Mouse (Mus musculus) midbrain, embryonic 13.5 days (tissue): ENCODE measurements at regions not wholly inside any gene's neighbourhood (a gene's known extent, or its start where the extent isn't known, plus 50 kb on each side); places are given as distances from the start of the nearest gene placed in this dataset.

Experiments used
- ATAC-seq: fragments of 200-750 bp; cut with Nextera tagmentation; 2 replicates; pipeline ENCODE4 v1.8.0; 2017; ENCODE audit warnings: mild to moderate bottlenecking, moderate TSS enrichment, moderate library complexity
- H3K27ac ChIP-seq: fragments of 300-500 bp; sonication (generic); 2 replicates; pipeline ENCODE4 v1.5.1; 2015; ENCODE audit warnings: inconsistent platforms, mild to moderate bottlenecking, moderate library complexity
- H3K27me3 ChIP-seq: fragments of 300-500 bp; sonication (generic); 2 replicates; pipeline ENCODE4 v1.6.1; 2015; ENCODE audit warnings: mild to moderate bottlenecking, inconsistent platforms
- H3K36me3 ChIP-seq: fragments of 300-500 bp; sonication (generic); 2 replicates; pipeline ENCODE4 v1.6.1; 2015; ENCODE audit warnings: mild to moderate bottlenecking, inconsistent platforms
- H3K4me1 ChIP-seq: fragments of 300-500 bp; sonication (generic); replicated peaks from 2 replicates; pipeline ENCODE4 v1.6.1; 2015; ENCODE audit warnings: inconsistent platforms
- H3K4me2 ChIP-seq: fragments of 300-500 bp; sonication (generic); replicated peaks from 2 replicates; pipeline ENCODE4 v1.6.1; 2015; ENCODE audit warnings: moderate library complexity, mild to moderate bottlenecking, inconsistent platforms
- H3K4me3 ChIP-seq: fragments of 300-500 bp; sonication (generic); replicated peaks from 2 replicates; pipeline ENCODE4 v1.5.1; 2015; ENCODE audit warnings: mild to moderate bottlenecking, inconsistent platforms
- H3K9ac ChIP-seq: fragments of 300-500 bp; sonication (generic); replicated peaks from 2 replicates; pipeline ENCODE4 v1.6.1; 2015; ENCODE audit warnings: mild to moderate bottlenecking, inconsistent platforms
- H3K9me3 ChIP-seq: fragments of 300-500 bp; sonication (generic); 2 replicates; pipeline ENCODE4 v1.6.1; 2016; ENCODE audit warnings: mild to moderate bottlenecking, inconsistent platforms
- WGBS: fragments of 180-500 bp; shearing (Covaris S2); methylation state at CpG from one replicate; pipeline ENCODE4 v1.1.7; 2015; 5-methylcytosine and 5-hydroxymethylcytosine counted together

DNA sequence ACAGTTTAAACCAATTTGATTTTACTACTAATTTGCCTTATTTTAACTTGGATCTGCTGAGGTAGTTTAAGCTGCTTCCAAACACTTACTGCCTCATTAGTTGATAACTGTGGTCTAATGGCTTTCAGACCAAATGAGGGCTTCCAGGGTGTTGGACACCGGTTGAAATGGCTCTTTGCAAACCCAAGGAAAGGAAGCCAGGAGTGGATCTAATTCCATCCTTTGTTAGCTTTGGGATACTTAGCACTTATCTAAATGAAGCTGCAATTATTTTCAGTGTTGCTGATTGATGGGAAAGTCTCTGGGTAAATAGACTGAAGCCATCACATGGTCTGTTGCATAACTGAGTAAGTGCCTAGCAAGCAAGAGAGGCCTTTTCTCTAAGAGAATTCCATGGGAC, 148.4 kb upstream of the Sel1l start:
- H3K9me3 ChIP-seq, result no peaks in the 10 kb centered on the region
- H3K36me3 ChIP-seq, result no peaks in the 10 kb centered on the region
- no peak overlapping the region for H3K27ac ChIP-seq
- no peaks in the 10 kb centered on the region for H3K4me1 ChIP-seq
- H3K27me3 ChIP-seq, result no peaks in the 10 kb centered on the region
- 73% methylated on average over 1 of the region's 1 CpGs for WGBS
- no peak for ATAC-seq
- H3K4me3 ChIP-seq, result no peak overlapping the region
- no peak overlapping the region for H3K4me2 ChIP-seq
- no peak overlapping the region for H3K9ac ChIP-seq

DNA sequence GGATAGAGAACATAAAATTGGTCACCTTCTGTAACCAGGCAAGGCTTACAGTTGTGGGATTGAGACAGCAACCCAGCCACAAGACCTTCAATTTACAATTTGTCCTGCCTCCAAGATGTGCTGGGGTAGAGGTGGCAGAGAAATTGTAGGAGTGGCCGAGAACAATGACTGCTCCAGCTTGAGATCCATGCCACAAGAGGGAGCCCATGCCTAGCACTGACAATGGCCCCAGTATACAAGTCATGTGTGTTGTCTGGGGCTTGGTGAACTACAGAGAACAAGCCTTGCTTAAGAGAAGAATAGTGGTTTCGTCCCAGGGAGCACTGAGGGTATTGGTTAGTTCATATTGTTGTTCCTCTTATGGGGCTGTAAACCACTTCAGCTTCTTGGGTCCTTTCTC, 146.6 kb upstream of the Sel1l start:
- 75% methylated on average over 2 of the region's 2 CpGs for WGBS
- Histone ChIP-seq H3K4me1 (no peaks in the 10 kb centered on the region), H3K9me3 (no peaks in the 10 kb centered on the region), H3K4me3 (no peak overlapping the region), H3K36me3 (no peaks in the 10 kb centered on the region), H3K4me2 (no peak overlapping the region), H3K9ac (no peak overlapping the region), H3K27ac (no peak overlapping the region), H3K27me3 (no peaks in the 10 kb centered on the region)
- no peak for ATAC-seq

DNA sequence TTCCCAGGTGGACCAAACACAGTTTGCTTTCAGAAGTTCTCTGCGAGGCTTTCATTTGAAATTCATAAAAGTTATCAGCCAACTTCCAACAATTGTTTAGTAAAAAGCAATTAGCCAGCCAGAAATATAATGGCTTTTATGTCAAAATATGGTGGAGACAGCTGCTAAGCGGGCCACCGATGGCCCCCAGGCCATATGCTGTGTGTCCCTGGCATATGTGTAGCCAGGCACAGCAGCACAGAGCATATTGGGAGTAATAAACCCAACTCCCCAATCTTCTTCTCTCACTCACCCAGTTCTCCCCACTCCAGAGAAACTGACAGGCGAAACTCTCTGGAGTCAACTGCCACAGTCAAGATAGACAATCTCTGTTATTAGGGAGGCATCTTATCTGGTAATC, 137.5 kb upstream of the Sel1l start:
- H3K4me3 ChIP-seq, result no peak overlapping the region
- H3K27me3 ChIP-seq, result no peaks in the 10 kb centered on the region
- no peaks in the 10 kb centered on the region for H3K9me3 ChIP-seq
- H3K4me2 ChIP-seq, result no peak overlapping the region
- no peak overlapping the region for H3K27ac ChIP-seq
- WGBS, result 88% methylated on average over 4 of the region's 4 CpGs
- no peak for ATAC-seq
- no peak overlapping the region for H3K9ac ChIP-seq
- H3K4me1 ChIP-seq, result no peaks in the 10 kb centered on the region
- H3K36me3 ChIP-seq, result no peaks in the 10 kb centered on the region

DNA sequence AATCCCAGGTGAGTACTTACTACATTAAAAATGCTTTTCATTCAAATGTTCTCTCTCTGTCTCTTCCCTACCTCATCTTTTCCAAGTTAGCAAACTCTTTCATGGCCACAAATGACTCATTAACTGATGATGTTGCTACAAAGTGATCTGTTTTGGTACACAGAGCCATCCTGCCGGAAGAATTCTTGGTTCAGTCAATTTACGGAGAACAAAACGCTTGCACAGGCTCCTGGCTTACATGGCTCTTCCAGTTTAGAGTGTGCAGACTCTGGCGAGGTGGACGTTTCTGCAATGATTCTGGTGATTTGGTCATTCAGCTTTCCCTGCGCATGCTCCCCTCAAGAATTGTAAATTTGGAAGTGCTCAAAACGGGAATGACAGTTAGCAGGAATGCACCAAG, 131.4 kb upstream of the Sel1l start:
- Histone ChIP-seq H3K27ac (no peak overlapping the region), H3K4me1 (no peaks in the 10 kb centered on the region), H3K4me3 (no peak overlapping the region), H3K36me3 (no peaks in the 10 kb centered on the region), H3K27me3 (no peaks in the 10 kb centered on the region), H3K9me3 (no peaks in the 10 kb centered on the region), H3K9ac (no peak overlapping the region), H3K4me2 (no peak overlapping the region)
- 76% methylated on average over 7 of the region's 7 CpGs for WGBS
- no peak for ATAC-seq

DNA sequence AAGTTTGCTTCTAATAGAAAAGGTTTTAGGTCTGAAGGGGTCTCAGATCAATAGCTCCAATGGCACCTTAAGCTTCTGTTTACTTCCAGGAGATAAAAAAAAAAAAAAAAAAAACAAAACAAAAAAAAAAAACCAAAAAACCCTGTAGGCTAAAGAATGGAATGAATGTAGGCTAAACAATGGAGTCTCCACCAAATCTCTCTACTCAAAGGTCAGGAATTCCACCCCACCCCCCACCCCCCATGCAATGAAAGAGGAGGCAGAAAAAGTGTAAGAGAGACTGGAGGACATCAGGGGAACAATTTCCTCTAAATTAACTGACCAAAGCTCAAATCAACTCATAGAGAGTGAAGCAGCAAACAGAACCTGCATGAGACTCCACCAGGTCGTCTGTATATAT, 122.1 kb upstream of the Sel1l start:
- Histone ChIP-seq H3K9me3 (no peaks in the 10 kb centered on the region), H3K9ac (no peak overlapping the region), H3K4me1 (no peaks in the 10 kb centered on the region), H3K4me3 (no peak overlapping the region), H3K4me2 (no peak overlapping the region), H3K36me3 (no peaks in the 10 kb centered on the region), H3K27ac (no peak overlapping the region), H3K27me3 (no peaks in the 10 kb centered on the region)
- no peak for ATAC-seq
- WGBS, result 55% methylated on average over 1 of the region's 1 CpGs

DNA sequence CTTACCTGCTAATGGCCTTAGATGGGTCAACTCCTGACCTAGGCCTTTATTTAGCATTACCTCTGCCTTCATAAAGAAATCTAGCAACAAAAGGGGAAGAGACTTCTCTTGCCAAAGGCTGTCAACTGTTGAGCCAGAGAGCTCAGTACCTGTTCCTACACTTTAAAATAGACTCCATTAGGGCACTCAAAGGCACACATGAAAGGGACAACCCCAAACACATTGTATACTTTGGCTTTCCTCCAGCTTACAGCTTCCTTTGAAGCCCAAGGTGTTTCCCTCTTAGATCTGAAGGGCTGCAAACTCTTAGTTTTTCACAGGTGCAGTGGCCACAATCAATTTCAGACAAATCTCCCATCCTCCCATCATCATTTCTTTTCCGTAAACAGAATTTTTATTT, 117.0 kb upstream of the Sel1l start:
- Histone ChIP-seq H3K9ac (no peak overlapping the region), H3K27ac (no peak overlapping the region), H3K4me3 (no peak overlapping the region), H3K4me1 (no peaks in the 10 kb centered on the region), H3K36me3 (no peaks in the 10 kb centered on the region), H3K27me3 (no peaks in the 10 kb centered on the region), H3K4me2 (no peak overlapping the region), H3K9me3 (no peaks in the 10 kb centered on the region)
- ATAC-seq, result no peak
- 90% methylated on average over 1 of the region's 1 CpGs for WGBS

DNA sequence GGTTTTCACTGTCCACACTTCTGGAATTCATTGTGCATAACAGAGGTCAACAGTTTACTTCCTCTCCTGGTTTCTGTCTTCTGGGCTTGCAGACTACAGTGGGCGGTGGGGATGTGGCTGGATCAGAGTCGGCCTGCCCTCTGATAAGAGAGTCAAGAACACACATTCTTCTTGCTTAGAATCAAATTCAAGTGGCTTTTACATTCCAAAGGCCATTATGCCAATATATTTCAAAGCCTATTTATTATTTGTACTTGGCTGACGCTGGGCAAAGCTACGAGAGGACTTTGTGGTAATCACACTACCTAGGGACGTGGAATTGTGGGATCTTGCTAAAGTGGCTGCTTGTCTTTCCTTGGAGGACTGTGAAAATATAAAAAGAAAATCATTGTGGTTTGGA, 114.3 kb upstream of the Sel1l start:
- H3K4me3 ChIP-seq, result no peak overlapping the region
- no peaks in the 10 kb centered on the region for H3K27me3 ChIP-seq
- H3K9ac ChIP-seq, result no peak overlapping the region
- H3K9me3 ChIP-seq, result no peaks in the 10 kb centered on the region
- 79% methylated on average over 5 of the region's 5 CpGs for WGBS
- no peaks in the 10 kb centered on the region for H3K36me3 ChIP-seq
- no peaks in the 10 kb centered on the region for H3K4me1 ChIP-seq
- H3K4me2 ChIP-seq, result no peak overlapping the region
- no peak for ATAC-seq
- H3K27ac ChIP-seq, result no peak overlapping the region

DNA sequence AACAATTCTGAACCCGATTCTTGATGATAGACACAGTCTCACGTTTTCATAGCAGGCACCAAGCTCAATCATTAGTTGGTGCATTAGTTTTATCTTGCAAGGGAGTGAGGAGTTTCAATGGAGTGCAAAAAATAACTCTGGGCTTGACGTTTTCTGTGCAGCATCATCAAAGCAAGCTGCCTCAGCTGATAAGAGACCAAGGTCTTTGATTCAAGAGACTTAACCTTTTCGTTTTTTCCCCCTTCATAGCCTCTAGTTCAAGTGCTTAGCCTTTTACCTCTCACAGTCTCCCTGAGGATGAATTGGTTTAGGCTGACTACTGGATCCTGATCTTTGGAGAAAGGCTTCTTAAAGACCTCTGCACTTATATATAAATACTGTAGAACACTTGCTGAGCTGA, 109.1 kb upstream of the Sel1l start:
- Histone ChIP-seq H3K27ac (no peak overlapping the region), H3K36me3 (no peaks in the 10 kb centered on the region), H3K9ac (no peak overlapping the region), H3K4me2 (no peak overlapping the region), H3K4me1 (no peaks in the 10 kb centered on the region), H3K27me3 (no peaks in the 10 kb centered on the region), H3K4me3 (no peak overlapping the region), H3K9me3 (no peaks in the 10 kb centered on the region)
- 65% methylated on average over 4 of the region's 4 CpGs for WGBS
- no peak for ATAC-seq

DNA sequence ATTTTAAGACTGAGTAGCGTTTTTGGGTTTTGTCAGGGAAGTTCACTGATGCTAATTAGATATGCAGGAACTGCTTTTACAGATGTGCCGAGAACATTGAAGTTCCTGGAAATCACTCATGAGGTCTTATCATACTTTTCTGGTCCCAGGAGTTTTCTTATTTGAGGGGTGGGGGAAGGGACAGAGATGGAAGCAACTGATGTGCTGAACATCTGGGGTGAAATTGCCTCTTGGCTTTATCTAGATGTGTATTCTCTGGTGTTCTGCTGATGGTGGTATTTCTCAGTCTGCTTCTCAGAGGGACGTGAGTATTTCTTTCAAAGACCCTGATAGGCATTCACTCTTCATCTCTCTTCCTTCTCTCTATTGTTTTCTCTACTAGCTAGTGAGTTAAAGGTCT, 107.5 kb upstream of the Sel1l start:
- Histone ChIP-seq H3K4me2 (no peak overlapping the region), H3K36me3 (no peaks in the 10 kb centered on the region), H3K9me3 (no peaks in the 10 kb centered on the region), H3K27ac (no peak overlapping the region), H3K9ac (no peak overlapping the region), H3K27me3 (no peaks in the 10 kb centered on the region), H3K4me3 (no peak overlapping the region), H3K4me1 (no peaks in the 10 kb centered on the region)
- ATAC-seq, result no peak
- WGBS, result 85% methylated on average over 3 of the region's 3 CpGs

DNA sequence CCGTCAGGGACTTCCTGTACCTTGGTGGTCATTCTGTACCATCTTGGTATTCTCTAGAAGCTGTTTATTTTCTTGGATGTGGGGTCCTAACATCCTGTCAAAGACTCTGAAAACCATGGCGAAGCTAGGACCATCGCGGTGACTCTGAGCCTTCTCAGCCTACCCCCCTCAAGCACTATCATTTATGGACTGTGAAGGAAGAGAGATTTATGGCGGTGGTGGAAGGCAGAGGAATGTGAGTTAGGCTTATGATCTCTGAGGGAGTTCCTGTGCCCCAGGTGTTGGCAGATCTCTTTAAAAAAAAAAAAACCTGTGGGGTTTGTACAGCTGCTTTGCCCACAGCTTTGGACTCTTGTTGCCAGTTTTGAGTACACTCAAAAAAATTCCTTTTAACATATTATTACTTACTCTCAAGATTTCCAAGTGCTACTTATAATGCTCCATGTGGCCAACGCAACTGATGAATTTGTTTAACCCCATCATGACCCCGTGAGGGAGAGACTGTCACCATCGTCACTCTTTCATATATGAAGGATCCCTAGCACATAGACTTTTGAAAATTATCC, 99.7 kb upstream of the Sel1l start:
- 91% methylated on average over 8 of the region's 8 CpGs for WGBS
- Histone ChIP-seq H3K4me1 (no peaks in the 10 kb centered on the region), H3K9ac (no peak overlapping the region), H3K9me3 (no peaks in the 10 kb centered on the region), H3K36me3 (no peaks in the 10 kb centered on the region), H3K27me3 (no peaks in the 10 kb centered on the region), H3K4me2 (no peak overlapping the region), H3K27ac (no peak overlapping the region), H3K4me3 (no peak overlapping the region)
- ATAC-seq, result no peak

DNA sequence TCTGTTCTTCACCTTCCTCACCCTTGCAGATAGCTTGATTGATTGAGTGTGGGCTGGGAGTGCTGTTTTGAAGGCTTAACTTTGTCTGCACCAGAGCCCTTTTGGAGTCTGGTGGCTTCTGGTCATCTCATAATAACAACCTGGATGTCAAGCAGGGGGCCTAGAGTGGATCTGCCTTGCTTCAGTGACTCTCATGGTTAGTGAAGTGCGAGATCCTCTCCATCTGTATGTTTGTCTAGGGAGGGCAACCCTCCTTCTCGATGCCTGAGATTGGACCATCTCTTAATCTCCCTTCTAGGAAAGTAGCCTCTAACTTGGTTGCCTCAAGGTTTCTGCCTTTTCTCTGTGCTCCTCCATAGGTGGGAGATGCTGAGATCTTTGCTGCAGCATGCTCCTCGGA, 99.0 kb upstream of the Sel1l start:
- no peak overlapping the region for H3K4me2 ChIP-seq
- H3K9me3 ChIP-seq, result no peaks in the 10 kb centered on the region
- 79% methylated on average over 3 of the region's 3 CpGs for WGBS
- no peak for ATAC-seq
- H3K27me3 ChIP-seq, result no peaks in the 10 kb centered on the region
- no peak overlapping the region for H3K9ac ChIP-seq
- H3K27ac ChIP-seq, result no peak overlapping the region
- no peaks in the 10 kb centered on the region for H3K36me3 ChIP-seq
- H3K4me3 ChIP-seq, result no peak overlapping the region
- H3K4me1 ChIP-seq, result no peaks in the 10 kb centered on the region

DNA sequence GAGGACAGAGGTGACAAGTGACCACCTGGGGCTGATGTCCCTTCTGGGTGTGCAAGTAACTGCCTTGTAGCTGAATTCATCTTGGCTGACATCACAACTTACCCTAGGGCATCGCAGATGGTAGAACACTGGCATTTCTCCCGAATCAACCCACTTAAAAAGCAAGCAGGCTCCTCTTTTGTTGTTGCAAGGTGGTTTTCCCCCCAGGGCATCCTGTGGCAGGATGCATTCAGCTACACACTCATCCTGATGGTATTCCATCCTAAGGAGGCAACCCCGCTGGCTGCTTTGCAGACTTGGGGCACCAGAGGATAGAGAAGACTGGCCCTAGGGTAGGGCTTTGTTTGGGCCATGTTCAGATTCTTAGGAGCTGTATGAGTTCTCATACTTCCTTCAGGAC, 97.6 kb upstream of the Sel1l start:
- H3K27ac ChIP-seq, result no peak overlapping the region
- H3K4me2 ChIP-seq, result no peak overlapping the region
- no peak overlapping the region for H3K4me3 ChIP-seq
- no peak overlapping the region for H3K9ac ChIP-seq
- no peak for ATAC-seq
- H3K9me3 ChIP-seq, result no peaks in the 10 kb centered on the region
- H3K27me3 ChIP-seq, result no peaks in the 10 kb centered on the region
- H3K36me3 ChIP-seq, result no peaks in the 10 kb centered on the region
- H3K4me1 ChIP-seq, result no peaks in the 10 kb centered on the region
- 83% methylated on average over 3 of the region's 3 CpGs for WGBS

DNA sequence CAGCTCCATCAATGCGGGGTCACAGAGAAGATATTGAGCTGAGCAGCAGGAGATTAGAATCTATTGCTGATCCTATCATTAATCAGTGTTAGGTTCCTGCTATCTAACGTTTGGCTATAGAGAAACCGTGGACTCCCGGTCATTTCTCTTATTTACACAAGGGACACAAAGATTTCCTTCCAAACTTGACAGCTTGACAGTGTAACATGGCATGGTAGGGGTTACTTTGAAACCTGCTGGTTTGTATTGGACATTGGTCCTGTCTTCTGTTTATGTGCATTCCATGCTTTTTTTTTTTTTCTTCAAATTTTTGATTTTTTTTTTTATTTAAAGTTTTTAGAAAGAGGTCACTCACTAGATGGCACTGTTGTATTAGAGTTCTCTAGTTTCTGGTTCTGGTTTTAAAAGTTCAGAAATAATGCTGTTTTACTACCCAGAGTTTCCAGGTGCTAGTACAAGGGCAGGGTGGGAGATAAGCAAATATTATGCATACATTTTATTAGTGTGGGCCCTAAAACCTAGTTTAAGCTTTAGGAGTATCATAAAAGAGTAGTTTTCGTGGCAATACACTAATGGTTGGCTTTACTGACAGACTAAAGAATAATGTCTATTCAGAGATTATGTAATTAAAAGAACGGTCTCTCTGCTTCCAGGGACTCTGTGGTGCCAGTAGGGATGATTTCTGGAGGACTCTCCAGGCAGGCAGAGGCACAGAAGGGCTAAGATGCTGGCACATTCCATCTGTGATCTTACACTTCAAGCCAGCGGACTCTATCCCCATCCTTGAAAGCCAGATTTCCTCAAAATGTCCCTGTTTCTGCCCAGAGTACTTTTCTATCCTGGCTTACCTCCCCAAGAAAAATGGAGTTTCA, 83.8 kb upstream of the Sel1l start:
- no peak overlapping the region for H3K27ac ChIP-seq

More for the DNA sequence above, 83.8 kb upstream of the Sel1l start:
- Histone ChIP-seq H3K4me2 (no peak overlapping the region), H3K4me1 (no peaks in the 10 kb centered on the region), H3K36me3 (no peaks in the 10 kb centered on the region), H3K27me3 (no peaks in the 10 kb centered on the region), H3K9me3 (no peaks in the 10 kb centered on the region), H3K9ac (no peak overlapping the region), H3K4me3 (no peak overlapping the region)
- 68% methylated on average over 7 of the region's 7 CpGs for WGBS
- ATAC-seq, result no peak
